Mouse (Mus musculus) kidney, embryonic 14.5 days (tissue): ENCODE data around the gene Dolpp1. TPM values are rescaled to one million over a fixed set of nuclear protein-coding genes. Genes with fewer than 3 reads are reported as not detected.

Experiments used
- ATAC-seq: fragments of 200-750 bp; cut with Nextera tagmentation; 2 replicates; pipeline ENCODE4 v1.8.0; 2017; ENCODE audit warnings: moderate number of reproducible peaks, mild to moderate bottlenecking, moderate TSS enrichment, moderate library complexity; ENCODE audit not compliant: low FRiP score, low TSS enrichment
- H3K27ac ChIP-seq: fragments of 300-500 bp; sonication (generic); 2 replicates; pipeline ENCODE4 v1.5.1; 2014; ENCODE audit warnings: low read depth, mild to moderate bottlenecking, low read length, moderate library complexity, mixed read lengths
- H3K27me3 ChIP-seq: fragments of 300-500 bp; sonication (generic); 2 replicates; pipeline ENCODE4 v1.6.1; 2014; ENCODE audit warnings: mild to moderate bottlenecking, low read length; ENCODE audit not compliant: control insufficient read depth, insufficient read depth
- H3K36me3 ChIP-seq: fragments of 300-500 bp; sonication (generic); 2 replicates; pipeline ENCODE4 v1.6.1; 2014; ENCODE audit warnings: low read length, mixed read lengths; ENCODE audit not compliant: control insufficient read depth, insufficient read depth
- H3K4me1 ChIP-seq: fragments of 300-500 bp; sonication (generic); 2 replicates; pipeline ENCODE4 v1.6.1; 2014; ENCODE audit warnings: low read length, mixed read lengths; ENCODE audit not compliant: control insufficient read depth, insufficient read depth
- H3K4me2 ChIP-seq: fragments of 300-500 bp; sonication (generic); replicated peaks from 2 replicates; pipeline ENCODE4 v1.6.1; 2014; ENCODE audit warnings: low read depth, mild to moderate bottlenecking, low read length
- H3K4me3 ChIP-seq: fragments of 300-500 bp; sonication (generic); 2 replicates; pipeline ENCODE4 v1.5.1; 2014; ENCODE audit warnings: mild to moderate bottlenecking, low read length
- H3K9ac ChIP-seq: fragments of 300-500 bp; sonication (generic); 2 replicates; pipeline ENCODE4 v1.6.1; 2014; ENCODE audit warnings: low read depth, mild to moderate bottlenecking, low read length, moderate library complexity
- H3K9me3 ChIP-seq: fragments of 300-500 bp; sonication (generic); 2 replicates; pipeline ENCODE4 v1.6.1; 2016; ENCODE audit warnings: low read length; ENCODE audit not compliant: control insufficient read depth
- WGBS: fragments of 180-500 bp; shearing (Covaris S2); extraction: QIAGEN DNeasy Blood & Tissue Kit; methylation state at CpG from one replicate; pipeline ENCODE4 v1.1.7; 2014; 5-methylcytosine and 5-hydroxymethylcytosine counted together
- polyA plus RNA-seq: library from polyadenylated mRNA; unstranded; fragments of >200 nt; fragmentation: Nextera tagmentation; extraction: Ambion mirVana; gene quantifications from 2 replicates; pipeline ENCODE4 v1.2.1, GENCODE M21; 2014

Dolpp1 gene
- polyA plus RNA-seq: 31.0 and 34.7 TPM in 2 replicates

GRCm38 (mm10) chr2:30392114-30392576 lies at the start of gene Dolpp1:
Gene Dolpp1, plus strand, starts transcription at chr2:30392254.
- Histone ChIP-seq H3K27ac (peak within 1 kb of the TSS; percentile 73), H3K27me3 (no peaks in the 10 kb centered on the region), H3K9ac (peak within 1 kb of the TSS; percentile 77), H3K4me1 (peaks cover 7% of the 10 kb centered on the region), H3K9me3 (no peaks in the 10 kb centered on the region), H3K36me3 (peaks cover 16% of the 10 kb centered on the region), H3K4me3 (peak within 1 kb of the TSS; percentile 66), H3K4me2 (peak within 1 kb of the TSS; percentile 89)
- under 1% methylated on average over 40 of the region's 40 CpGs for WGBS
- ATAC-seq: peak; percentile 98

GRCm38 (mm10) chr2:30342544-30342943 lies 49.5 kb upstream of the Dolpp1 start:
- H3K36me3 ChIP-seq: peaks cover 91% of the 10 kb centered on the region
- no peaks in the 10 kb centered on the region for H3K27me3 ChIP-seq
- no peak overlapping the region for H3K4me3 ChIP-seq
- no peak overlapping the region for H3K9ac ChIP-seq
- WGBS: 93% methylated on average over 7 of the region's 7 CpGs
- no peaks in the 10 kb centered on the region for H3K9me3 ChIP-seq
- H3K27ac ChIP-seq: no peak overlapping the region
- no peak overlapping the region for H3K4me2 ChIP-seq
- ATAC-seq: no peak
- H3K4me1 ChIP-seq: no peaks in the 10 kb centered on the region

- H3K4me1 ChIP-seq: no peaks in the 10 kb centered on the region
- no peak overlapping the region for H3K4me2 ChIP-seq
- H3K36me3 ChIP-seq: peaks cover 93% of the 10 kb centered on the region
- no peaks in the 10 kb centered on the region for H3K27me3 ChIP-seq
- H3K9ac ChIP-seq: 0 out of 2 replicates have a peak overlapping the region, but pooled peaks have one; percentile 19
- no peaks in the 10 kb centered on the region for H3K9me3 ChIP-seq
- H3K4me3 ChIP-seq: no peak overlapping the region
- WGBS: 74% methylated on average over 14 of the region's 14 CpGs
- no peak overlapping the region for H3K27ac ChIP-seq
- no peak for ATAC-seq
These were observed 48.4 kb upstream of the Dolpp1 start for GRCm38 (mm10) chr2:30343601-30344137.

GRCm38 (mm10) chr2:30345971-30346676 lies 45.9 kb upstream of the Dolpp1 start:
- Histone ChIP-seq H3K9me3 (no peaks in the 10 kb centered on the region), H3K27me3 (no peaks in the 10 kb centered on the region), H3K36me3 (peaks cover 88% of the 10 kb centered on the region), H3K4me3 (no peak overlapping the region), H3K9ac (no peak overlapping the region), H3K4me1 (no peaks in the 10 kb centered on the region), H3K27ac (no peak overlapping the region), H3K4me2 (no peak overlapping the region)
- WGBS: 90% methylated on average over 7 of the region's 7 CpGs
- no peak for ATAC-seq

GRCm38 (mm10) chr2:30349196-30349595 lies 42.9 kb upstream of the Dolpp1 start:
- Histone ChIP-seq H3K9ac (no peak overlapping the region), H3K27me3 (no peaks in the 10 kb centered on the region), H3K36me3 (peaks cover 71% of the 10 kb centered on the region), H3K9me3 (no peaks in the 10 kb centered on the region), H3K27ac (no peak overlapping the region), H3K4me2 (no peak overlapping the region), H3K4me1 (no peaks in the 10 kb centered on the region), H3K4me3 (no peak overlapping the region)
- WGBS: 89% methylated on average over 6 of the region's 6 CpGs
- no peak for ATAC-seq

GRCm38 (mm10) chr2:30351149-30351548 lies 40.9 kb upstream of the Dolpp1 start:
- peaks cover 55% of the 10 kb centered on the region for H3K36me3 ChIP-seq
- WGBS: 86% methylated on average over 2 of the region's 2 CpGs
- no peak for ATAC-seq
- H3K27me3 ChIP-seq: no peaks in the 10 kb centered on the region
- no peak overlapping the region for H3K4me3 ChIP-seq
- no peak overlapping the region for H3K4me2 ChIP-seq
- H3K9ac ChIP-seq: no peak overlapping the region
- no peak overlapping the region for H3K27ac ChIP-seq
- H3K4me1 ChIP-seq: no peaks in the 10 kb centered on the region
- no peaks in the 10 kb centered on the region for H3K9me3 ChIP-seq

GRCm38 (mm10) chr2:30355861-30356260 lies 36.2 kb upstream of the Dolpp1 start:
- H3K27me3 ChIP-seq: no peaks in the 10 kb centered on the region
- no peaks in the 10 kb centered on the region for H3K9me3 ChIP-seq
- H3K9ac ChIP-seq: no peak overlapping the region
- H3K4me3 ChIP-seq: no peak overlapping the region
- H3K36me3 ChIP-seq: peaks cover 16% of the 10 kb centered on the region
- no peak overlapping the region for H3K27ac ChIP-seq
- no peak for ATAC-seq
- 69% methylated on average over 4 of the region's 4 CpGs for WGBS
- H3K4me2 ChIP-seq: no peak overlapping the region
- peaks cover 20% of the 10 kb centered on the region for H3K4me1 ChIP-seq

- Histone ChIP-seq H3K27me3 (no peaks in the 10 kb centered on the region), H3K27ac (no peak overlapping the region), H3K4me1 (peaks cover 20% of the 10 kb centered on the region), H3K4me2 (no peak overlapping the region), H3K9ac (no peak overlapping the region), H3K9me3 (no peaks in the 10 kb centered on the region), H3K4me3 (no peak overlapping the region), H3K36me3 (peaks cover 16% of the 10 kb centered on the region)
- WGBS: 57% methylated on average over 4 of the region's 4 CpGs
- no peak for ATAC-seq
These were observed 35.8 kb upstream of the Dolpp1 start for GRCm38 (mm10) chr2:30356266-30356665.

- H3K4me2 ChIP-seq: no peak overlapping the region
- ATAC-seq: no peak
- peaks cover 16% of the 10 kb centered on the region for H3K36me3 ChIP-seq
- H3K4me3 ChIP-seq: no peak overlapping the region
- 70% methylated on average over 9 of the region's 9 CpGs for WGBS
- no peaks in the 10 kb centered on the region for H3K9me3 ChIP-seq
- peaks cover 20% of the 10 kb centered on the region for H3K4me1 ChIP-seq
- no peak overlapping the region for H3K27ac ChIP-seq
- no peaks in the 10 kb centered on the region for H3K27me3 ChIP-seq
- H3K9ac ChIP-seq: no peak overlapping the region
These were observed 35.1 kb upstream of the Dolpp1 start for GRCm38 (mm10) chr2:30356906-30357305.
